Mouse (Mus musculus) lung, embryonic 14.5 days (tissue): ENCODE results near the gene Tmem131. TPM values are rescaled to one million over a fixed set of nuclear protein-coding genes. Genes with fewer than 3 reads are reported as not detected.
"Not testable (repeated sequence)": the region's sequence is repeated elsewhere in the genome, so short reads cannot be mapped to it uniquely, and the experiment has no call there.

Source experiments
- ATAC-seq: fragments of 200-750 bp; cut with Nextera tagmentation; 2 replicates; pipeline ENCODE4 v1.8.0; 2017; ENCODE audit warnings: mild to moderate bottlenecking, moderate TSS enrichment, moderate library complexity; ENCODE audit not compliant: insufficient read depth
- DNase-seq: peaks from one replicate; pipeline ENCODE4 v3.0.0-alpha.2; 2015
- H3K27ac ChIP-seq: fragments of 300-500 bp; sonication (generic); 2 replicates; pipeline ENCODE4 v1.5.1; 2014; ENCODE audit warnings: low read depth, mild to moderate bottlenecking, moderate library complexity
- H3K27me3 ChIP-seq: fragments of 300-500 bp; sonication (generic); 2 replicates; pipeline ENCODE4 v1.6.1; 2014; ENCODE audit warnings: low read length, control low read depth; ENCODE audit not compliant: insufficient read depth
- H3K36me3 ChIP-seq: fragments of 300-500 bp; sonication (generic); 2 replicates; pipeline ENCODE4 v1.6.1; 2014; ENCODE audit warnings: control low read depth; ENCODE audit not compliant: insufficient read depth
- H3K4me1 ChIP-seq: fragments of 300-500 bp; sonication (generic); 2 replicates; pipeline ENCODE4 v1.6.1; 2014; ENCODE audit warnings: antibody characterized with exemption, control low read depth; ENCODE audit not compliant: insufficient read depth
- H3K4me2 ChIP-seq: fragments of 300-500 bp; sonication (generic); 2 replicates; pipeline ENCODE4 v1.6.1; 2014; ENCODE audit warnings: mild to moderate bottlenecking
- H3K4me3 ChIP-seq: fragments of 300-500 bp; sonication (generic); 2 replicates; pipeline ENCODE4 v1.5.1; 2014; ENCODE audit warnings: low read depth, low read length
- H3K9ac ChIP-seq: fragments of 300-500 bp; sonication (generic); 2 replicates; pipeline ENCODE4 v1.6.1; 2014
- H3K9me3 ChIP-seq: fragments of 300-500 bp; sonication (generic); 2 replicates; pipeline ENCODE4 v1.6.1; 2016; ENCODE audit warnings: low read depth, low read length, control low read depth
- CTCF ChIP-seq: IDR thresholded peaks from 2 replicates; pipeline ENCODE4 v1.5.1; 2016; ENCODE audit warnings: antibody characterized with exemption, low read depth
- WGBS: fragments of 180-500 bp; shearing (Covaris S2); extraction: QIAGEN DNeasy Blood & Tissue Kit; methylation state at CpG from one replicate; pipeline ENCODE4 v1.1.7; 2014; 5-methylcytosine and 5-hydroxymethylcytosine counted together
- polyA plus RNA-seq: library from polyadenylated mRNA; unstranded; fragments of >200 nt; fragmentation: Nextera tagmentation; extraction: Ambion mirVana; gene quantifications from 2 replicates; pipeline ENCODE4 v1.2.1, GENCODE M21; 2014

The Tmem131 gene
- polyA plus RNA-seq, 1 experiment from 2014 or later, result 18.4 TPM

DNA sequence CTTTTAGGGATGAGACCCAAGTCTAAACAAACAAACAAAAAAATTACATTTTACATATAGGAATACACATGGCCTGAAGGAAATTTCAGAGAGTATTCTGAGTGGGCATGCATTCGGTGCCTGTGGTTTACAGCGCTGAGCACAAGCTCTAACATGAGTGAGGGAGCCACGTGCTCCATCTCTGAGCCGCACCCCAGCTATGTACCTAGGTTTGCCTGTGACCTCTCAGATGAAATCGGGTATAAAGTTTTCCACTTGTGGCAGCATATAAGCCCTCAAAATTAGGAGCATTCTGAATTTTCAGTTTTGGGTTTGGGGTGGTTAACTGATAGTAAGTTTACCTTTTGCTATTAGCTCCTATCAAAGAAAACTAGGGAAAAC lies 28.3 kb downstream of the Tmem131 start:
- no peaks in the 10 kb centered on the region for H3K36me3 ChIP-seq
- WGBS, result 85% methylated on average over 5 of the region's 5 CpGs
- TF ChIP-seq CTCF, result no peak

DNA sequence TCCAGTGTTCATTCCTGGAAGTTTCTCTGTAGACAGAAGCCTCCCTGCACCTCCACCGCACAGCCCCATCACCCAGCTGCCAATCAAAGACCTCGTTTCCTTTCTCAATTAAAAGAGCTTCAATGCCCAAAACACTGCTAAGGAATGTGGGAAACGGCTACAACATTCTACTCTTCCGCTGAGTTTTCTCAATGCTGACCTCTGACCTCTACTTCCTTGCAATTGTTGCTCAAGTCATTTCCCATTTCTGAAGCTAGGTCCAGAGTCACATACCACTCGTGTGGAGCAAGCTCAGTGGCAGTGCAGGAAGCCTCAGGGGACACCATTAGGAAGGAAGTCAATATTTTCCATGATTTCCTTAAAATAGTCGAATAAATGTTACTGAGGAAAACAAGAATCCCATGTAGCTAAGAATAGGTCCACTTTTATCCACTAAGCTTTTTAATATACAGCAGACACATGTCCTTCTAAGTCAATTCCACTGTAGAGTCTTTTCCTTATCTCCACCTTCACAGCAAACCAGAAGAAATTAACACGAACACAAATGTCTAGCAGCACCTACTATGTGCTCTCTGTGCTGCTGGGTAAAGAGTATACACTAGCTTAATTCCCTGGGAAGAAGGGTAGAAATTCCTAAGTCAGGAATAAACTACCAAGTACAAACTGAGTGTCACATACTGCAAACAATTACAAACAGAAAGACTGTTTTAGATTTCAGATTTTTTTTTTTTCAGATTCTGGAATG lies 28.8 kb downstream of the Tmem131 start:
- no peak overlapping the region for H3K4me3 ChIP-seq
- no peaks in the 10 kb centered on the region for H3K27me3 ChIP-seq
- peak; percentile 80 for DNase-seq
- no peak overlapping the region; the same call in 1 of the 2 replicates for H3K27ac ChIP-seq
- no peaks in the 10 kb centered on the region for H3K36me3 ChIP-seq
- H3K9ac ChIP-seq, result no peak overlapping the region
- ATAC-seq, result peak; percentile 60; the same call in 1 of the 2 replicates
- H3K9me3 ChIP-seq, result no peaks in the 10 kb centered on the region
- H3K4me2 ChIP-seq, result no peak overlapping the region
- WGBS, result 36% methylated on average over 7 of the region's 7 CpGs
- no peak for TF ChIP-seq CTCF
- H3K4me1 ChIP-seq, result no peaks in the 10 kb centered on the region; the same call in 1 of the 2 replicates

More for the DNA sequence above, 28.3 kb downstream of the Tmem131 start:
- H3K4me1 ChIP-seq, result peaks cover 6% of the 10 kb centered on the region
- ATAC-seq (no peak), DNase-seq (no peak)
- H3K4me2 ChIP-seq, result no peak overlapping the region
- no peaks in the 10 kb centered on the region for H3K27me3 ChIP-seq
- no peaks in the 10 kb centered on the region for H3K9me3 ChIP-seq
- no peak overlapping the region for H3K27ac ChIP-seq
- no peak overlapping the region for H3K4me3 ChIP-seq
- H3K9ac ChIP-seq, result no peak overlapping the region

- H3K36me3 ChIP-seq, result no peaks in the 10 kb centered on the region
- ATAC-seq (no peak), DNase-seq (no peak)
- no peak for TF ChIP-seq CTCF
- no peak overlapping the region for H3K9ac ChIP-seq
- no peak overlapping the region for H3K4me2 ChIP-seq
- no peaks in the 10 kb centered on the region for H3K27me3 ChIP-seq
- no peaks in the 10 kb centered on the region for H3K9me3 ChIP-seq
- H3K4me1 ChIP-seq, result no peaks in the 10 kb centered on the region; the same call in 1 of the 2 replicates
- no peak overlapping the region for H3K4me3 ChIP-seq
- 82% methylated on average over 7 of the region's 7 CpGs for WGBS
- H3K27ac ChIP-seq, result no peak overlapping the region
Observed at GRCm38 (mm10) chr1:36913806-36914205, 29.7 kb downstream of the Tmem131 start.

GRCm38 (mm10) chr1:36912239-36912638 lies 31.2 kb downstream of the Tmem131 start:
- no peaks in the 10 kb centered on the region for H3K9me3 ChIP-seq
- H3K4me2 ChIP-seq, result no peak overlapping the region
- DNase-seq (no peak), ATAC-seq (no peak)
- H3K9ac ChIP-seq, result no peak overlapping the region
- 90% methylated on average over 1 of the region's 1 CpGs for WGBS
- no peaks in the 10 kb centered on the region for H3K27me3 ChIP-seq
- H3K4me3 ChIP-seq, result no peak overlapping the region
- no peak overlapping the region for H3K27ac ChIP-seq
- H3K36me3 ChIP-seq, result no peaks in the 10 kb centered on the region
- no peak for TF ChIP-seq CTCF
- no peaks in the 10 kb centered on the region; the same call in 1 of the 2 replicates for H3K4me1 ChIP-seq

DNA sequence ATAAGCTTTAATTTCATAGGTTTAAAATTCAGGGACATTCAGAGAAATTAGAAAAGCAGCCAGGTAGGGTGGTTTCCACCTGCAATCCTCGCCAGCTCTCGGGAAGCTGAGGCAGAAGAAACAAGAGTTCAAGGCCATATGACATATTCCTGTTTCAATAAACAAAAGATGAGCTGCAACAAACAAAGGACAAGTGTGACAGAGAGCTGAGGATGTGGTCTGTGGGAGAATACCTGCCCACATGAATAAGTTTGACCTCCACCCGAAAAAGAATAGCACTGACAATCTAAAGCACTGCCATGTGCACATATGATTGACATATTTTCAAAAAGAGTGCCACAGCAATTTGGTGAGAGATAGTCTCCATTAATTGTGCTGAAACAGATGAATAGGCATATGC lies 31.9 kb downstream of the Tmem131 start:
- Histone ChIP-seq H3K36me3 (no peaks in the 10 kb centered on the region), H3K27me3 (no peaks in the 10 kb centered on the region), H3K27ac (no peak overlapping the region), H3K4me1 (no peaks in the 10 kb centered on the region; the same call in 1 of the 2 replicates), H3K9me3 (no peaks in the 10 kb centered on the region), H3K4me3 (no peak overlapping the region), H3K4me2 (no peak overlapping the region), H3K9ac (no peak overlapping the region)
- ATAC-seq, result no peak
- TF ChIP-seq CTCF, result no peak
- WGBS, result 72% methylated on average over 3 of the region's 3 CpGs
- DNase-seq, result no peak

GRCm38 (mm10) chr1:36910397-36910796 lies 33.1 kb downstream of the Tmem131 start:
- TF ChIP-seq CTCF, result no peak
- no peak overlapping the region for H3K4me2 ChIP-seq
- no peak for ATAC-seq
- no peaks in the 10 kb centered on the region for H3K36me3 ChIP-seq
- no peak overlapping the region for H3K27ac ChIP-seq
- H3K27me3 ChIP-seq, result no peaks in the 10 kb centered on the region
- H3K4me3 ChIP-seq, result no peak overlapping the region
- H3K9ac ChIP-seq, result no peak overlapping the region
- DNase-seq, result no peak
- H3K9me3 ChIP-seq, result no peaks in the 10 kb centered on the region
- WGBS, result 85% methylated on average over 5 of the region's 5 CpGs
- H3K4me1 ChIP-seq, result no peaks in the 10 kb centered on the region; the same call in 1 of the 2 replicates

GRCm38 (mm10) chr1:36909965-36910364 lies 33.5 kb downstream of the Tmem131 start:
- not testable (repeated sequence) for H3K4me3 ChIP-seq, H3K9me3 ChIP-seq, H3K4me1 ChIP-seq, H3K27me3 ChIP-seq, H3K4me2 ChIP-seq, H3K27ac ChIP-seq, H3K36me3 ChIP-seq, H3K9ac ChIP-seq, ATAC-seq, DNase-seq
- 76% methylated on average over 7 of the region's 7 CpGs for WGBS
